In genomic region chr7:84032831-84033230, GRCm38 (mm10) we compare ENCODE assay signal across 23 mouse cellular contexts. TPM values are rescaled to one million over a fixed set of nuclear protein-coding genes. Genes with fewer than 3 reads are reported as not detected.
"Had no signal": no experiment of that assay in that cellular context is flagged by ENCODE, and none has a peak within 500 bp of the region (broad histone marks: within the 10 kb centered on the region; RNA-seq: fewer than 3 reads in every experiment).

No protein-coding gene starts in this region.

- H3K4me2 ChIP-seq: limb, embryonic 15.5 days; liver, embryonic 11.5 days; lung, embryonic 15.5 days; midbrain, embryonic 13.5 days; stomach, embryonic 15.5 days had no signal

- H3K9me3 ChIP-seq: limb, embryonic 15.5 days; lung, embryonic 15.5 days; megakaryocyte, embryonic 14.5 days; midbrain, embryonic 10.5 days; midbrain, embryonic 13.5 days; stomach, embryonic 15.5 days had no signal

- H3K4me1 ChIP-seq: midbrain, embryonic 10.5 days; midbrain, embryonic 13.5 days had no signal

- DNase-seq: kidney, adult 2 months; kidney, postnatal 25 days; layer of hippocampus, postnatal 36 days; liver, postnatal 0 days; lung, postnatal 10 days; lung, postnatal 36 days; right cerebral cortex, postnatal 14 days; spleen, adult 18-20 months; thymus, adult 18-20 months; thymus, postnatal 36 days had no signal

- H3K27me3 ChIP-seq: limb, embryonic 15.5 days; lung, embryonic 15.5 days; midbrain, embryonic 13.5 days; stomach, embryonic 15.5 days had no signal

- H3K4me3 ChIP-seq: limb, embryonic 15.5 days; lung, embryonic 15.5 days; megakaryocyte, embryonic 14.5 days; midbrain, embryonic 10.5 days; midbrain, embryonic 13.5 days; stomach, embryonic 15.5 days had no signal

- ATAC-seq: intestine, postnatal 0 days; liver, postnatal 0 days; midbrain, embryonic 13.5 days; midbrain, embryonic 16.5 days had no signal

- H3K27ac ChIP-seq: kidney, postnatal 0 days; limb, embryonic 15.5 days; liver, embryonic 14.5 days; lung, embryonic 15.5 days; midbrain, embryonic 10.5 days; midbrain, embryonic 13.5 days; stomach, embryonic 15.5 days had no signal

- H3K36me3 ChIP-seq: limb, embryonic 15.5 days; lung, embryonic 15.5 days; midbrain, embryonic 10.5 days; midbrain, embryonic 13.5 days; stomach, embryonic 15.5 days had no signal

- H3K9ac ChIP-seq: limb, embryonic 15.5 days; liver, embryonic 14.5 days; liver, postnatal 0 days; lung, embryonic 15.5 days; midbrain, embryonic 13.5 days; stomach, embryonic 15.5 days had no signal

RNA-seq across cellular contexts. Expression of gene Cemip, which starts 53.5 kb away (rescaled TPM):
- total RNA-seq: monocyte, adult 5-6 weeks had no signal
- polyA plus RNA-seq: limb, embryonic 11.5 days; liver, postnatal 0 days had no signal
